Mouse (Mus musculus) small intestine, adult 2 months (tissue): ENCODE data around the gene Mgrn1. TPM values are rescaled to one million over a fixed set of nuclear protein-coding genes. Genes with fewer than 3 reads are reported as not detected.

Source experiments
- H3K27ac ChIP-seq: fragments of 200-500 bp; 2 replicates; pipeline ENCODE4 v1.5.1; 2012; ENCODE audit warnings: low read depth, low read length, control low read depth, inconsistent platforms; ENCODE audit not compliant: insufficient read depth
- H3K27me3 ChIP-seq: fragments of 200-500 bp; 2 replicates; pipeline ENCODE4 v1.6.1; 2012; ENCODE audit warnings: mild to moderate bottlenecking, moderate library complexity, low read length, inconsistent platforms; ENCODE audit not compliant: control insufficient read depth, insufficient read depth
- H3K36me3 ChIP-seq: fragments of 200-500 bp; 2 replicates; pipeline ENCODE4 v1.6.1; 2012; ENCODE audit warnings: mild to moderate bottlenecking, low read length, control low read depth, inconsistent platforms; ENCODE audit not compliant: control insufficient read depth, insufficient read depth
- H3K4me1 ChIP-seq: fragments of 200-500 bp; 2 replicates; pipeline ENCODE4 v1.6.1; 2012; ENCODE audit warnings: low read length, inconsistent platforms, mixed read lengths; ENCODE audit not compliant: control insufficient read depth, insufficient read depth, insufficient read length
- H3K4me3 ChIP-seq: fragments of 200-500 bp; 2 replicates; pipeline ENCODE4 v1.5.1; 2012; ENCODE audit warnings: low read depth, mild to moderate bottlenecking, control low read depth, inconsistent platforms, low read length, moderate library complexity
- CTCF ChIP-seq: fragments of 200-500 bp; IDR thresholded peaks from 2 replicates; pipeline ENCODE4 v1.5.1; 2012; ENCODE audit warnings: low read depth, mild to moderate bottlenecking, control low read depth, inconsistent platforms, low read length, moderate library complexity, mixed read lengths; ENCODE audit not compliant: insufficient replicate concordance, insufficient read length; ENCODE audit errors: extremely low read depth
- POLR2A ChIP-seq: fragments of 200-500 bp; IDR thresholded peaks from 2 replicates; pipeline ENCODE4 v1.6.1; 2012; ENCODE audit warnings: low read depth, mild to moderate bottlenecking, control low read depth, inconsistent platforms, low read length, moderate library complexity
- WGBS: fragments of 180-500 bp; shearing (Covaris S2); methylation state at CpG from one replicate; pipeline ENCODE4 v1.1.7; 2018; 5-methylcytosine and 5-hydroxymethylcytosine counted together
- polyA plus RNA-seq: library from polyadenylated mRNA; depleted of rRNA; stranded (reverse); fragments of >200 nt; gene quantifications from 2 replicates; pipeline ENCODE4 v1.2.3, GENCODE M21; 2012

Mgrn1 gene
- polyA plus RNA-seq, 1 experiment, result 164 TPM

DNA sequence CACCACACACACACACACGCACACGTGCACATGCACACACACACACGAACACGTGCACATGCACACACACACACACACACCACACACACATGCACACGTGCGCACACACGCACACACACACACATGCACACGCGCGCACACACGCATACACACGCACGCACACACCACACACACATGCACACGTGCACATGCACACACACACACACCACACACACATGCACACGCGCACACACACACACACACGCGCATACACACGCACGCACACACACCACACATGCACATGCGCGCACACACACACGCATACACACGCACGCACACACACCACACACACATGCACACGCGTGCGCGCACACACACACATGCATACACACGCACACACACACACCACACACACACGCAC, 49.4 kb downstream of the Mgrn1 start:
- H3K36me3 ChIP-seq, result peaks cover 55% of the 10 kb centered on the region
- H3K4me1 ChIP-seq, result peaks cover 15% of the 10 kb centered on the region
- no peaks in the 10 kb centered on the region for H3K27me3 ChIP-seq
- no peak for TF ChIP-seq POLR2A
- no peak for TF ChIP-seq CTCF
- no peak overlapping the region for H3K27ac ChIP-seq
- 98% methylated on average over 31 of the region's 31 CpGs for WGBS
- H3K4me3 ChIP-seq, result no peak overlapping the region

DNA sequence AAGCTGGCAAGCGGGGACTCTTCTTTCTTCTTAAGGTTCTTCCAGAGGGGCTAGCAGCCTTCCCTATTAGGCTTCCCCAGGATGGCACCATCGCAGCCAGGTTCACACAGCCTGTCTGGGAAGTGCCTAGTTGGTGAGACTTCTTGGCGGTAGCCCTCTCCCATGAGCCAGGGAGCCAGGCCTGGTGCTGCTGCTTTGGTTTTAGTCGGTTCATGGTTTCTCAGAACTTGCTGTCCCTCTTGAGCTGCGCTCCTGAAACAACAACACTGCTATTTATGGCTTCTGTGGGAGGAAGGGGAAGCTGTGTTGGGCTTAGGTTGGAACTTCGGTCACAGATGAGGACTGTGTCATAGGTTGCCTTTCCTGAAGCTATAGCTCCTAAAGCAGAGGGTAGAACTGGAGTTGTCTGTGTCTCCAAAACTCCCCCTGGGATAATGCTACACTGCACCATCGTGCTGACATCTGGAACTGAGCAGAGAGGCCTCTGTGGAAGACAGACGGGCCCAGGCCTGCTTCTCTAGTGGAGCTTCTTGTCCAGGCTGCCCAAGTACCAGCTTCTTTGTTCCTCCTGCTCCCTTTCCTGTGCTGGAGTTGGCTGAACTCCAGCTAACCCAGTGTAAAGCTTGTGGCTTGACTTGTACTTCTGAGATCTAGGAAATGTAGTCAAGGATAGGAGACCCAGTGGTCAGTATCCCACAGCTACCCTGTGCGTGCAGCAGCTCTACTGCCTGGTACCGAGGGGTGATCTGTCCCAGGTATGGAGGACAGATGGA, 50.1 kb downstream of the Mgrn1 start:
- Histone ChIP-seq H3K27ac (no peak overlapping the region), H3K4me3 (no peak overlapping the region), H3K36me3 (peaks cover 55% of the 10 kb centered on the region), H3K27me3 (no peaks in the 10 kb centered on the region), H3K4me1 (peaks cover 15% of the 10 kb centered on the region)
- WGBS, result 81% methylated on average over 10 of the region's 10 CpGs
- TF ChIP-seq POLR2A (no peak), CTCF (no peak)

DNA sequence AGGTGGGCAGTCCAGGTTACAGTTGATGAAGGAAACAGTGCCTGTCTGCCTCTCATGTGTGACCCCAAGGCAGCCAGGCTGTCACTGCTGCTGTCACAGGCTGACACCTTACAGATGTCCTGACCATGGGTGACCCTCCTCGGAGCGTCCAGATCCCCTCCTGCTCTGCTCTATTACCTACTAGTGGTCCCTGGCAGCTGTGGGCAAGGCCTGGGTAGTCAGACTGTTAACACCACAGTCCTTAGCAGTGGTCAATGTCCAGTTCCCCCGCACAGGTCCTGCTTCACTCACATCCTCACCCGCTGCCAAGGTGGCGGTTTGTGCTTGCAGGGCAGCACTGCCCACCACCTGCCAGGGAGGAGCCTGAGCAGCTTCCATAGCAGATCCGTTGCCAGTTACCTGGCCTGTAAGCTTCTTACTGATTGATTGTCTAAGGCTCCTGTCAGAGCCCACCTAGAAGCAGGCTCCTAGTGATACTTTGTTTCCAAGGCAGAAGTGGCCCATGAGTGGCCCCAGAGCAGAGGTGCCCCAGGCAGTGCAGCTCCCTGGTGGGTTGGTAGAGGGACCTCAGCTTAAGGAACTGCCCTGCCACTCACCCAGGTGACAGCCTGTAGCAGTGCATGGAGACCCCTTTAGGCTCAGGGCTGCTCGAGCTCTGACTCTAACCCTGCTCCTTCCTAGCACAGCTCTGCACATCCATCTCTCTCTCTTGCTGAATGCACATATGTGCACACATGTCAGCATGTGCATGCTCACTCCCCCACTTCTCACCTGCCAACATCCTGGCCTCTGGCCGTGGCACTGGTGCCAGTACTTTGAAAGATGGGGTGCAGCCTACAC, 51.5 kb downstream of the Mgrn1 start:
- no peak overlapping the region for H3K4me3 ChIP-seq
- no peak overlapping the region for H3K27ac ChIP-seq
- H3K36me3 ChIP-seq, result peaks cover 52% of the 10 kb centered on the region
- WGBS, result 87% methylated on average over 8 of the region's 8 CpGs
- peaks cover 10% of the 10 kb centered on the region for H3K4me1 ChIP-seq
- no peaks in the 10 kb centered on the region for H3K27me3 ChIP-seq
- TF ChIP-seq POLR2A (no peak), CTCF (no peak)

DNA sequence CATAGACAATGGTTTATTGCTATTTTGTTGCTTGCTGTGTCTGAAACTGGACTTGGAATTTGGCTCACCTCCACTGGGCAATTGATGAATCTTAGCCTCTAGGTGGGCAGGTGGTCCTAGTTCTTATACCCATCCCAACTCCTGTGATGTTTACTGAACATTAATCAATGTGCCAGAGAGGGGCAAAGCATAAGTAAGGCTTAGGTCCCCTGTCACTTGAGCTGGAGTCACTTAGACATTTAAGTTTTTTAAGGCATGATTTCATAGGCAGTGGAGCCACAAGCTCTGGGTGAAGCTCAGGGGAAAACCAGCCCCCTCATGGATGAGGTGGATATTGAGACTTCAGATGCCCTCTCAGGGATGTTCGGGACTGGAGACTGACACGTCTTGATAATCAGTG, 52.4 kb downstream of the Mgrn1 start, which contains the start of gene Nudt16l1:
Nudt16l1 (plus strand) TSS at position 301 of the 400 bp plus-strand sequence.
- Histone ChIP-seq H3K4me1 (peaks cover 7% of the 10 kb centered on the region; the same call in 1 of the 2 replicates), H3K36me3 (peaks cover 51% of the 10 kb centered on the region), H3K4me3 (peak within 1 kb of the TSS; percentile 91), H3K27me3 (no peaks in the 10 kb centered on the region), H3K27ac (peak within 1 kb of the TSS; percentile 27)
- TF ChIP-seq CTCF (no peak), POLR2A (no peak)
- WGBS, result 4% methylated on average over 2 of the region's 2 CpGs

DNA sequence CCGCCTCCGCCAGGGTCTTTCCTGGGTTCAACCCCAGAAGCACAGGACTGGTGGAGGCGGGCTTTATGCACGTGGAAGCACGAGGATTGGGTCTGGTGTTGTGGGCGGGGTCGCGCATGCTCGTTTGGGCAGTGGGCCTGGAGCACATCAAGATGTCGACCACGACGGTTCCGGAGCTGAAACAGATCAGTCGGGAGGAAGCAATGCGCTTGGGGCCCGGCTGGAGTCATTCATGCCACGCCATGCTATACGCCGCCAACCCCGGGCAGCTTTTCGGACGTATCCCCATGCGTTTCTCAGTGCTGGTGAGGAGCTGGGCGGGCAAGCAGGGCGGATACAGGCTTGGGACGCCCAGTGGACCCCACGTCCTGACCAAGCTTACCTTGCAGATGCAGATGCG, 52.9 kb downstream of the Mgrn1 start:
- H3K4me3 ChIP-seq, result peak overlapping the region; percentile 91
- peaks cover 49% of the 10 kb centered on the region for H3K36me3 ChIP-seq
- WGBS, result under 1% methylated on average over 28 of the region's 28 CpGs
- no peaks in the 10 kb centered on the region for H3K27me3 ChIP-seq
- peaks cover 6% of the 10 kb centered on the region; the same call in 1 of the 2 replicates for H3K4me1 ChIP-seq
- H3K27ac ChIP-seq, result peak overlapping the region; percentile 27
- TF ChIP-seq CTCF (no peak), POLR2A (peak; percentile 66)

DNA sequence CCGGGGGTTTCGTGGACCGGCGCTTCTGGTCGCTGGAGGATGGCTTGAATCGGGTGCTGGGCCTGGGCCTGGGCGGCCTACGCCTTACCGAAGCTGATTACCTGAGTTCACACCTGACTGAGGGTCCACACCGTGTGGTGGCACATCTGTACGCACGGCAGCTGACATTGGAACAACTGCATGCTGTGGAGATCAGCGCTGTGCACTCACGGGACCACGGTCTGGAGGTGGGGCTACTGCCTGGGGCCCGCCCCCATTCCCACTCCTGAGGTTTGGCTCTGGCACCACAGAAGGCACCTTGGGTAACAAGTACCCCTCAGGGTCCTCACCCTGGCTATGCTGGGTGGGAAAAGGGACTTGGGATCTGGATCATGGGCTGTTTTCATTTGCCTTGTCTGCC, 53.4 kb downstream of the Mgrn1 start:
- H3K4me3 ChIP-seq, result peak overlapping the region; percentile 91
- no peaks in the 10 kb centered on the region for H3K27me3 ChIP-seq
- H3K36me3 ChIP-seq, result peaks cover 48% of the 10 kb centered on the region
- WGBS, result 2% methylated on average over 16 of the region's 16 CpGs
- no peak for TF ChIP-seq POLR2A
- TF ChIP-seq CTCF, result no peak
- H3K4me1 ChIP-seq, result peaks cover 6% of the 10 kb centered on the region; the same call in 1 of the 2 replicates
- peak overlapping the region; percentile 27 for H3K27ac ChIP-seq
